Mouse (Mus musculus): Measurements from ENCODE around the gene Tmem266.

DNA sequence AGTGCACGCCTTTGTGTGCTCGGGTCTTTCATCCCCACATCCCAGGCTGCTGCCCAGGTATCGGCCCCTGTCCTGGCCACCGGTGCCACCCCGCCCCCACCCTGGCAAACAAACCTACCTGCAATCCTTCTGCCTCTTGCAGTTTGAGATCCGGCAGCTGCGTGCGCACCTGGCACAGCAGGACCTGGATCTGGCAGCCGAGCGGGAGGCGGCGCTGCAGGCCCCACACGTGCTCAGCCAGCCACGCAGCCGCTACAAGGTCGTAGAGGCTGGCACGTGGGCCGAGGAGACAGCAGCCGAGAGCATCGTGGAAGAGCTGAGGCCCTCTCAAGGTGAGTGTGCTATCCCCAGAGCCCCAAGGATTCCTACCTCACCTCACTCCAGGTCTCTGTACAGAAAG lies 103.4 kb downstream of the Tmem266 start:
- no peak for TF ChIP-seq POLR2A (IDR thresholded peaks at IDR 0.05; ENCODE audit: control insufficient read depth, low read depth, low read length)
- TF ChIP-seq CTCF (IDR thresholded peaks at IDR 0.05; ENCODE audit: control insufficient read depth, insufficient read depth, insufficient replicate concordance, low read depth, low read length): no peak
